Mouse (Mus musculus) CH12F3 (cell line): ENCODE results near the gene Ifitm5.
"Not testable (repeated sequence)": the region's sequence is repeated elsewhere in the genome, so short reads cannot be mapped to it uniquely, and the experiment has no call there.

Source experiments
- in situ Hi-C: fragments of 300-500 bp; cut with MboI; formaldehyde crosslinking; loops from 2 replicates; pipeline ENCODE4 v1.14.3; 2020; ENCODE audit warnings: low sequenced_read_pairs

The Ifitm5 gene

GRCm38 (mm10) chr7:140949824-140950530 lies at the start of gene Ifitm5:
Gene Ifitm5, minus strand, starts transcription at chr7:140950291.
- in situ Hi-C loops: no loop called here

DNA sequence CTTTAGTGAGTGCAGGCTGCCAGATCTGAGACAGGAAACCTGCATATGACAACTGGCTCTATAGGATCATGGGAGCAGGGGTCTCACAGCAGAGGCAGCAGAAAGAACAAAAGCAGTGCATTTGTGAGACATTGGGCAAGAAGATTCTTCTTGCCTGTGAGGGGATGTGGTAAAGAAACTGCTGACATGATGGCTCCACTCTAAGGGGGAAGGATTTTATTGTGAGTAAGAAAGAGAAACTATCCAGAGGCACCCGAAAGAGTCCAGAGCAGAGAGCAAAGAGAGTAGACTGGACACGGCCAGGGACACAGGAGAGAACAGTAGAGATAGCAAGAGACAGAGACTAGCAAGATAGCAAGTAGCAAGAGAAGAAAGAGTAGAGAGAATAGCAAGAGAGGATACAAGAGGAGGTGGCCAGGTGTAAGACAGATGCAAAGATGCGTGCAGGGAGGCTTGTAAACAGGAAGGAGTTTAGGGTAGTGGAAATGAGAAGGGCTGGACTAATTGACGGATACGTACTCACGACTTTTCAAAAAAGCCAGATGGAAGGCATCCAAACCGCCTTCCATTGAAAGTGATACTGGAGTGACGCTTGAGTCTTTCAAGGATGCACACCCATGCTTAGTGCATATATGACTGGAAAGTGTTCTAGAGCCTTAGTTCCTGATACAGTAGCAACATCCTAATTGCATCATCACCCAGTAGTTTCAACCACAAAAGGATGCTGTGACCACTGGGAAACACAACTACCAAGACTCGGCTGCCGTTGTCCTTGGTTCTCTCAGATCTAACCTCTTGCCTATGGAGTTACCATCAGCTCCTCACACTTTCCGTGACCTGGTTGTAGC lies 49.0 kb upstream of the Ifitm5 start:
- in situ Hi-C loops: no loop called here

DNA sequence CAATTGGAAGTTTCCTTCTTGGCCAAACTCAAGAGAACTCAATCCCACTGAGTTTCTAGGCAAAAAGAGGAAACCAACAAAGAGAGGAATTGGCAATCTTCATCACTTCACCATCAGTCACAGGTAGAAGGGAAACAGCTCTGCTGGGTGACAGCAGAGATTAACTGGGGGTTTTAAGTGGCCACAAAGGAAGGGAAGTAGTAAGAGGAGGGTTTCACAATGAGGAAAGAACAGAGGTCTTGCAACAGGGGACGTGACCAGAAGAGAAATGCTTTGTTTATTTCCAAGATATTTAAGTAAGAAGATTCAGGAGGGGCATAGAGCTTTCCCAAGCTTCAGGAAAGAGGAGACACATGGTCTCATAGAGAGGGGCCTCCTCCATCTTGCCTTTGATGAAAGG lies 47.7 kb upstream of the Ifitm5 start:
- in situ Hi-C loops: no loop called here

DNA sequence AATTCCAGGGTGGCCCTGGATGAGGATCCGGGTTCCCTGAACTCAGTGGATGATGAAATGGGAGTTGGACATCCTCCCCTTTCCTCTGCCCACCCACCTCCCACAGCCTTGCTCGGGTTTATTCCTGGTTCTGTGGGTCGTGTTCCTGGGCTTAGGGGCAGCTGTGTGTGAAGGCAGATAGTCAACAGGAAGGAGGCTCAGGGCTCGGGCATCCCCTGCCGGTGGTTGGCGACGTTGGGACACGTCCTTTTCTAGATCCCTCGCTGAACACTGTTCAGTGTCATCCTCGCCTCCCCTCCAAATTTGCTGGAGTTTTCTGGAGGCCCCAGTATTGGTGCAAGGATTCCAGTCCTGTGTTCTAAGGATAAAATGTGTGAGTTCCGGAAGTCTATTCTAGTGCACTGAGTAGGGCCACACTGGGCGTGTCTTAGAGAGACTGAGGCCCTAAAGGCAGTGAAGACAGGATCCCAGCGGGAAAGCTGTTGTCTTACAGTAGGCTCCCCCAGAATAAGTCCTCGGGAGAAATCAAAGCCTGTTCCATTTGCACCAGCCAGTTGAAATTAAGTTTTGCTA lies 41.1 kb upstream of the Ifitm5 start:
- in situ Hi-C loops: no loop called here

GRCm38 (mm10) chr7:140990622-140991021 lies 40.5 kb upstream of the Ifitm5 start:
- in situ Hi-C loops: no loop called here

DNA sequence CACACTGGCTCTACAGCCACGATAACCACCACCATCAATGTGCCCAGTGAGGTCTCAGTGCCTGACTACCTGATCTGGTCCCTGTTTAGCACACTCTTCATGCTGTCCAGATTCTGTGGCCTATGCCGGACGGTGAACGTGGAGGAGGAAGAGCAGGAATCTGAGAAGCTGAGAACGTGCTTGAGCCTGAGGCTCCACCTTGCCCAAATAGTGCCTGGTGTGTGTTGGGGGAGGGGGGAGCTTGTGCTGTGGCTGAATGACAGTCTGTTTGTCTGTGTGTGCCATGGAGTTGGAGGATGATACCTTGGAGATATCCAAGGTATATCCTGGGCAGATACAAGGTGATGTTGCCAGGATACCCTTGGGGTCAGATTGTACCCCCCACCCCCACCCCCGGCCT lies 40.1 kb upstream of the Ifitm5 start:
- in situ Hi-C loops: no loop called here

GRCm38 (mm10) chr7:140989022-140989421 lies 38.9 kb upstream of the Ifitm5 start:
- in situ Hi-C loops: no loop called here

- in situ Hi-C loops: no loop called here
Measured at GRCm38 (mm10) chr7:140987182-140988138, 37.4 kb upstream of the Ifitm5 start.

DNA sequence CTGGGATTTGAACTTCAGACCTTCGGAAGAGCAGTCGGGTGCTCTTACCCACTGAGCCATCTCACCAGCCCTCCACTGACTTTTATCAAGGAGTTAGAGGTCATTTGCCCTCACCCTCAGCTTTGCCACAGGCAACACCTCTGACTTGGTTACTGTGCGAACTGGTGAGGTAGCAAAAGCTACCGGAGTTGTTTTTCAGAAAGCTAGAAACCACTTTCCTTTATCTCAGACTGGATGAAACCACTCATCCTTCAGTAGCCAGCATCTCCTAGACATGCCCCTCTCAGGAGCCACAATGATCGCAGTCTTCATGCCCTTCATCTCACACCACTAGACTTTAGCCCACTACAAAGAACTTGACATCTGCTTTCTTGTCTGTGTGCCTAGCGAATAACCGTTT lies 32.9 kb upstream of the Ifitm5 start:
- in situ Hi-C loops: no loop called here

DNA sequence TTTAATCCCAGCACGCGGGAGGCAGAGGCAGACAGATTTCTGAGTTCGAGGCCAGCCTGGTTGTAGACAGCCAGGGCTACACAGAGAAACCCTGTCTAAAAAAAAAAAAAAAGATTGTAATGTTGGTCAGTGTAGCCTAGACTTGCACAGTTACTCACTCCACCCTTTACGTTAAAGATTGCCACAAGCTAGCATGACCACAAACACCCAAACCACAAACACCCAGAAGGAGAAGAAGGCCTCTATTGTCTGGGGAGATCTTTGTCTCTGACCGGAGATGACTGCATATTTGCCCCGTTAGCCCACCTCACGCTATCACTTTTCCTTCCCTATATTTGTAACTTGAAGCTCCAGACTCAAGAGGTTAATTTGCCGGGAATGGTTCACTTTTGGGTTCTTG lies 31.6 kb upstream of the Ifitm5 start:
- in situ Hi-C loops: no loop called here

- in situ Hi-C loops: not testable (repeated sequence)
Measured at GRCm38 (mm10) chr7:140976720-140977119, 26.6 kb upstream of the Ifitm5 start.

GRCm38 (mm10) chr7:140975465-140975864 lies 25.4 kb upstream of the Ifitm5 start:
- in situ Hi-C loops: no loop called here

GRCm38 (mm10) chr7:140974940-140975339 lies 24.8 kb upstream of the Ifitm5 start:
- in situ Hi-C loops: no loop called here

DNA sequence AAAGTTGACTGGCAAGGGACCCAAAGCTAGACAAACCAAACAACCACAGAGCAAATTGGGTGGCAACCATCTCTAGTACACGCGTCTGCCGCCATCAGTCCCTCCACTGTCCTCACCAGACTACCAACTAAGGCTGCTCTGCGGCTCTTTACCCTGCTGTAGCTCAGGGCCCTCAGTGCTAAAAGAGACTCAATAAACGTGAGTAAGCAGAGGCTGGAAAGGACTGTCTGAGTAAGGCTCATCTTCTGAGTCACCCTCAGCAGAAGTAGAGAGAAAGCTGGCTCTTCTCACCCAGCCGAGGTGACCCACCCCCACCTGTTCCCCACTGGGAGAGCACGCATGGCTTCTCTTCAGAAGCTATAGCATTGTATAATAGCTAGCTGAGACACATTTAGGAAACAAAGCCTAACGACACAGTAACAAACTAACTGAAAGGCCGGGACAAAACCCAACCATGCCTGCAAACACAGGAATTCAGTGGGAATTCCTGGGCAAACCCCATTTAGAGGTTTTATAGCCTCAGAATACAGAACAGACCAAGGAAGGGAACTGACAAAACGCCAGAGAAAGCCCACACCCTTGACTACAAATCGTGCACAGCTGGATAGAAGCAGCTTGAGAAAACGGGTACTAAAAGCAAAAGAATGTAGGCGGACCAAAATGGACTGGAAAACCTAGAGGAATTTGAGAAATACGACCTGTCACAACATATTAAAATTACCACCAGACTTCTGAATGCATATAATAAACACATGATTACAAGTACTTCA lies 23.5 kb upstream of the Ifitm5 start:
- in situ Hi-C loops: no loop called here

- in situ Hi-C loops: no loop called here
Measured at GRCm38 (mm10) chr7:140971479-140972171, 21.5 kb upstream of the Ifitm5 start.

DNA sequence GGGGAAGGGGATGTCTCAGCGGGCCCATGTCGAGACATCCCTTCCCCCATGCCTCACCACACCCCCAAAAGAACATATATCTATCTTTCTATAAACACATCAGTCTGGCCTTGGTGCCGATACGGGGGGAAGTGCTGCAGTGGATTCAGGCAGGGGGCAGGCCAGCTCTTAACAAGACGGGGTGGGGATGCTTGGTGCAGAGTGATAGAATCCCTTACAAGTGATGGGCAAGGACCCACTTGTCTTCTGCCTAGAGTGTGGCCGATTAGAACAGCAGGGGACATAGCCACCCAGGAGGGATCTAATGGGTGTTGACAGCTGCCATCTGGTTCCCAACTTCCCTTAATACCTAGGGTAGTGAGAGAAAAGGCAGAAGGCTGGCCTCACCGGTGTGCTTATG lies 20.8 kb upstream of the Ifitm5 start:
- in situ Hi-C loops: no loop called here

GRCm38 (mm10) chr7:140968710-140969109 lies 18.6 kb upstream of the Ifitm5 start:
- in situ Hi-C loops: not testable (repeated sequence)

- in situ Hi-C loops: no loop called here
Measured at GRCm38 (mm10) chr7:140967862-140968591, 17.9 kb upstream of the Ifitm5 start.

DNA sequence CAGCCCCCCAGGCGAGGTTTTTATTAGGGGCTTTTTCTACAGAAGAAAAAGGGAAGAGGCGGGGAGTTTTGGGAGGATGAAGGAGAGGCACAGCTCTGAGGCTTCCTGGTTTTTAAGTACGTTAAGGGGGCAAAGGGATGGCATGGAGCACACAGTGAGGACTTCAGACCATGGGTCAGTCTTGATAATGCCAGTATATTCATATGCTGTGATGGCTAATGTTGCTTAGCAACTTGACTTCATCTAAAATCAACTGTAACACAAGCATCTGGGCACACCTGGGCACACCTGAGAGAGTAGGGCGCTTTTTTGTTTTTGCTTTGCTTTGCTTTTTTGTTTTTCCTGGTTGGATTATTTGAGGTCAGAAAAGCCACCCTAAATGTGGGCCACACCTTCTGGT lies 16.8 kb upstream of the Ifitm5 start, which contains the start of gene Ifitm1:
TSS of gene Ifitm1 (plus strand) at position 301 of the 400 bp plus-strand sequence.
- in situ Hi-C loops: no loop called here
